Mouse (Mus musculus): ENCODE results near the gene Akt3. TPM values are rescaled to one million over a fixed set of nuclear protein-coding genes. Genes with fewer than 3 reads are reported as not detected.
A peak's percentile ranks its signal among the peaks of the same experiment; 100 is the strongest.

Akt3 gene
- total RNA-seq, 2 experiments from 2014 or later = 248 to 255 TPM

DNA sequence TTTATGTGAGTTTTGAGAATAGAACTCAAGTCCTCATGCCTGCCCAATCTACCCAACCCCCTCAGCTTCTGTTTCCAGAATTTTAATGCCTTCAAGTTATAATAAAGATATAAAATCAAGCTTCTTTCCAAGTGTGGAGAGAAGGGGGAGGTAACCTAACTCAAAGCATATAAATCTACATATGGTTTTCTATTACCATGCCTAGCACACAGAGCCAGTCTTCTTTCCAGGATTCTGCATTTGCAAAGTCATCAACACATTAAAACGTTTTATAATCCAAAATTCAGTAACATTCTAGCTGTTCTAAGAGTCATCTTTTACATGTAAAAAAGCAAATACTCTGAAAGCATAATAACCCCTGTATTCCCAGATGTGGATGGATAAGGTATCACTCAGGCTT lies 63.7 kb downstream of the Akt3 start:
- intact Hi-C loops (cut with DNase I) = loop anchor here (2.0 to 5.0 kb wide), 2 partner anchors 248 to 490 kb away; partner anchors contain the start of gene Zbtb18
- DNase-seq (ENCODE audit: low spot score in 2 of 2) = peak in 1 of 2 experiments; percentile 8

DNA sequence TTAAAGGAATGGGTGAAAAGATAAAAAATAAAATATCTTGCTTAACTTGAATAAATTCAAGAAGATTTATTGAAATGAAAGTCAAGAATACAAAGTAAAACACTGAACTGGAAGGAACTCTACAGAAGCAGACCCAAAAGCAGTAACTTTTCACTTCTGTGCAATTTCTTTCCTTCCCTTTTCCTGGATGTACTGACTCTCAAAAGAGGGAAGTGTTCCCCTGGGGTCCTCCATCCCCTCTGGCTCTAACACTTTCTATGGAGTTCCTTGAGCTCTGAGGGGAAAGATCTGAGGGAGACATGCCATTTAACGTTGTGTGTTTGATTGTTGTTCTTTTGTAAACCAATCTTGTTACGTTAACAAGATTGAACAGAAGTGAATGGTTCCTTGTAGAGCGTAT lies 66.4 kb downstream of the Akt3 start:
- no peak for DNase-seq (ENCODE audit: low spot score in 2 of 2)
- intact Hi-C loops (cut with DNase I) = loop anchor here (5.0 kb wide), 1 partner anchor 251 kb away; the partner anchor contains the start of gene Zbtb18

DNA sequence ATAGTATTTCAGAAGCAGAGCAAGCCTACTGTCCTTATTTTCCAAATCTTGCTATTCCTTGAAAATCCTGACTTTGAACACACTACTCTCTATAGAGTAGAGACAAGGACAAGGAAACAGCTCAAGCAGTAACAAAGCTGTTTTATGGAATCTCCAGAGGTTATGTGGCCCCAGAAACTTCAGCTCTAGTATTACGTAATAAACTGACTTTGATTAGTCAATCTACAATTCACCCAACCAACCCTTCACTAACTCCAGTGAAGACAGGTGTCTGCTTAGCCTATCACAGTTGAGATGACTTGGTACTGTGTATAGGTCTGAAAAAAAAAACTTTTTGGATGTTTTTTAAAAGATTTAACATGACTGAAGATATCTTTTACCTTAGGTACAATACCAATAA lies 67.6 kb downstream of the Akt3 start:
- no peak for DNase-seq (ENCODE audit: low spot score in 2 of 2)
- intact Hi-C loops (cut with DNase I) = loop anchor here (5.0 kb wide), 1 partner anchor 252 kb away; the partner anchor contains the start of gene Zbtb18

DNA sequence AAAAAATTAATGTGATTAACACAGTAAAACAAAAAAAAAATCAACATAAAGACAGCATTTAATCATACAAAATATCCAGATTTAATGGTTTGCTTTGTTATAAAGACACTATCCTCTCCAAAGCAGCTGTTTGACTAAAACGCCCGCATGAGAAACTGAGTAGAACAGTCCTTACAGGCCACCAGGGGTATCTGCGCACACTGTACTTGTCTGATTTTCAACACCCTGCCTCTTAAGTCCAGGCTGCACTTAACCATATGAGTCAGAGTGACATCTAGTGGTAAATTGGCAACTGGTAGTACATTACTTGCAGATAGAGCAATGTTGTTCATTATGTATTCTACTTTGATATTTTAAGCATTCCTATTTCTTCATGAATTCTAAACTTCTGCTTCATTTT lies 69.3 kb downstream of the Akt3 start:
- peak; percentile 24 to 62 for DNase-seq (ENCODE audit: low spot score in 2 of 2)
- intact Hi-C loops (cut with DNase I) = loop anchor here (5.0 kb wide), 1 partner anchor 311 kb away; no protein-coding TSS in a partner anchor

DNA sequence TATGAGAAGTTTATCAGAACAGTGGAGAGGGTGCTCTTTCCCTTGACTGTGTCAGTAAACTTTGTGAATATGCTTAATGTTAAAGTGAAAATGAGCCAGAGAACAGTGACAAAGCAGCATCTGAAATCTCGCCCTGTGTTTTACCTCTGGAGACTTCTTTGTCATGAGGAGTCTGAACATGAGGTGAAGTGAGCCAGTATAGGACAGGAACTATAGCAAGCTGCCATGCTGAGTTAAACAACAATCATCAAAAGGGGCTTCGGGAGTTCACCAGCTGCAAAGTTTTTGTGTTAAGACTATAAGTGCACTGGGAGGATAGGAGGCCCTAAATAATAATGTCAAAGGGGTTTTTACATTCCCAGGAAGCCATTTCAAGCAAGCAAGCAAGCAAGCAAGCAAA lies 71.3 kb downstream of the Akt3 start:
- DNase-seq (ENCODE audit: low spot score in 2 of 2) = no peak
- intact Hi-C loops (cut with DNase I) = loop anchor here (5.0 kb wide), 1 partner anchor 309 kb away; no protein-coding TSS in a partner anchor

DNA sequence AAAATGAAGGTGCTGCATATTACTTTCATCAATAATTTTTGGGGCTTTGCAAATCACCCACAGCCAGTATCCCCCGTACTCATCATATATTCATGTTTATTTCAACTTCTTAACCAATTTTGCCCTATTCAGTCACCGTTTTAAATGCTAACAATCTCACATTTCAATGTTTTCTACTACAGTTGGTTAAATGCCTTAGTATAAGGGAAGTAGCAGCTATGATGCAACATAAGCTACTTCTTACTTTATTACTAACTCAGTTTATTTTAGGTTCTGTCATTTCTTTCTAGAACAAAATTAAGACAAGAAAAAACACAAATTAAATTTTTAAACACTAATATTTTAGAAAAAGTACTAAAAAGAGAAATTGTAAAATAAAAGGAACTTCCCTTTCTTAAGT lies 78.4 kb downstream of the Akt3 start:
- DNase-seq (ENCODE audit: low spot score in 2 of 2) = no peak
- intact Hi-C loops (cut with DNase I) = no loop called here

DNA sequence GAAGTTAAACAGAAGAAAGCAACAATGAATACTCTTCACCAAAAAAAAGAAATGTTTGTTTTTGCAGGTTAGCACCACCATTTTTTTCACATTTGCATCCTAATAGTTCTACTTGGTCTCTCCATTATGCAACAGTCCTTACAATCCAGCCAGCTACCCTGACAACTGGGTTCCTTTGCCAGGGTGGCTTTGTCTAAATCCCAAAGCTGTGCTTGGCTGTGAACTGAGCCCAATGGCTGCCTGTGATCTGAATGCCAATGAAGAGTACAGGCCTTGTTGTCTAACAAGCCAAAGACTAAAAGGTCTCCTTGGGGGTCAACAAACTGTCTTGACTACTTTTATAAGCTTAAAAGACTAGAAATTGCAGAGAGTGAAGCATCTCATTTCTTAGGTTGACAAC lies 82.6 kb downstream of the Akt3 start:
- intact Hi-C loops (cut with DNase I) = no loop called here
- peak; percentile 55 to 81 for DNase-seq (ENCODE audit: low spot score in 2 of 2)

DNA sequence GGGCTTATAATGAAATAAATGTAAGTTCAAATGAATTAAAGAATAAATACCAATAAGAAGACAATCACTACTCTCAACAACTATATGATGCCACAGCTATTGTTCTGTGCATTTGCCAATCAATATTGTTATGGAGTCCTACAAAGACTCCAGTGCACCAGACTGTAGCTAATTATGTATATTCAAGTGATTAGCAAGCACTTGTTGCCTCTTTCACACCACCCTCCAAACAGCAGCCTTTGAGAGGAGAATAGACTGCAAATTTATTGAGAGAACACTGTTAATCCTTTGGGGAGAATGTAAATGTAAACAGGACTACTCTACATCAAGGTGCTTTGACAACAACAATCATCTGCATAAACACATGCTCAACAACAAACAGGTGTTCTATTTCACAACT lies 86.7 kb downstream of the Akt3 start:
- intact Hi-C loops (cut with DNase I) = no loop called here

DNA sequence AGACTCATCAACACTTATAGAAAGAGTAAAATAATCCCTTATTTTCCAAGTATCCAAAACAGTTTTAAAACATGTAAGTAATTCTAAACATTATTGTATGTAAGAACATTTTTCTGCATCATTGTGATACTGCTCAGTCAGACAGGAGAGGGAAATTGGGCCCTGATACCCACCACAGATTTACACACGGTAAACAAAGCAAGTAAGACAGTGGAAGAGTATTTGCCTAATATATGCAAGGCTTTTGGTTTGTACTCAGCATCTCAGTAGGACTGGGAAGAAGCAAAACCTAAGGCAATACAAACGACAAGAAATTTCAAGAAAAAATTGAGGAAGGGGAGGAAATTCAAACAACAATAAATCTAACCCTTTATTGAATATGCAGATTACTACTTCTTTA lies 92.2 kb downstream of the Akt3 start:
- intact Hi-C loops (cut with DNase I) = no loop called here
- DNase-seq (ENCODE audit: low spot score in 2 of 2) = no peak

More for the DNA sequence above, 86.7 kb downstream of the Akt3 start:
- DNase-seq (ENCODE audit: low spot score in 2 of 2) = no peak

DNA sequence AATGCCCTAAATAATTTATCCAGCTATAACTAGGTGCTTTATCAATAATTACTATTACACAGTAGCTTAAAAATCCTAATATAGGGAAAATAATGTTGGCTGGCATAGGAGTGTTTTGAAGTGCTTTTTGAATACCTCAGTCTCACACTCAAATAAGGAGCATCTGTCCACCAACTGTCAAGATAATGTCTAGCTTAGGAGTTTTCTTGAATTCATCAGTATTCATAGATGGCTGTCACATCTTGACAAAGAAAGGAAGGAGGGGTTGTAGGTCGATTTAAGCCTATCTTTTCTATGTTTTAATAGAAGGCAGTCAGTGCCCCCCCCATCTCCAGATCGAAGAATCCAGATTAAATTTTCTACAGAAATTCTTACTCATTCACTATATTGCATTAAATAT lies 92.7 kb downstream of the Akt3 start:
- intact Hi-C loops (cut with DNase I) = no loop called here
- no peak for DNase-seq (ENCODE audit: low spot score in 2 of 2)

DNA sequence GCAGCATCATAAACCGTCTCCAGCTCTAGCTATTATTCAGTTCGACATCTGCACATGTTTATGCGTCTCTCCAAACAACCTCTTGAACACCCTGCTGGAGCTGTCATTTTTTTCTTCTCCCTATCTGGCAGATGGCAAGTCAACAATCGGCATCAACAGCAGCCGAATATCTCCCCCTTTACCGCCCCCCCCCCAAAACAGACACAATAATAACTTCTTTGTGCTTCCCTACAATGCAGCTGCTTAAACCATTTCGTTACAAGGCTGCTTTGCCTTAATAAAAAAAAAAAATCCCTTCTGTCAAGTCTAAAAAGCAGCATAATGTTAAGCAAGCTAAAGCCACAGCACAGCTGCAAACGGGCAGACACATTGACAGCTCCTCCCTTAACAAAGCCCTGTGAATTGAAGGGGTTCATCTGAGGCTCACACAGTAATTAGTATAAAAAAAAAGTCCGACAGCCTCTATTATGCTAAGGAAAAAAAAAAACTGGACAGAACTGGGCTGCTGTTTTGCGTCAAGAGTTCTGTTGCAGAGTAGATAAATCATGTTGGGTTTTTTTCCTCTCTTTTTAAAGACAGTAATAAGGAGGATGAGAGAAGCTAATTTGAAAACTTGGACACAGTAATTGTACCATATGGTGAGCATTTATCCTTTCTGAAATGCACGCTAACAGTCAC lies 107.5 kb downstream of the Akt3 start:
- intact Hi-C loops (cut with DNase I) = no loop called here
- peak; percentile 24 to 38 for DNase-seq (ENCODE audit: low spot score in 2 of 2)

DNA sequence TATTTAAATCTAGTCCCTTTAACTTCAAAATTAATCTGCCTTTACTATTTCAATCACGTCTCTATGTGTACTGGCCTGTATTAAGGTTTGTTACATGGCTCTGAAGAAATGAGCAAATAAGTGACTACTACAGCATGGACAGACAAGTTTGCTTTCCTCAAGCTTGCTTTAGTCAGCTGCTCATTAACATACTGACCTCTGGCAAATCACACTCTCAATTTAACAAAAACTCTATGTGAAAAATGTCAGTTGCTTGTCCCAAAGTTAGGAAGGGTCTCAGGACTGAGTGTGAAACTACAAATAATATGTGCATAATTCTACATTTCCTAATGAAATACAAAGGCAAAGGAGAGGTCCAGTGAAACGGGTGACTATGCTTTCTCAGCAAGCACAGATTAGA lies 109.3 kb downstream of the Akt3 start:
- intact Hi-C loops (cut with DNase I) = no loop called here
- DNase-seq (ENCODE audit: low spot score in 2 of 2) = no peak

DNA sequence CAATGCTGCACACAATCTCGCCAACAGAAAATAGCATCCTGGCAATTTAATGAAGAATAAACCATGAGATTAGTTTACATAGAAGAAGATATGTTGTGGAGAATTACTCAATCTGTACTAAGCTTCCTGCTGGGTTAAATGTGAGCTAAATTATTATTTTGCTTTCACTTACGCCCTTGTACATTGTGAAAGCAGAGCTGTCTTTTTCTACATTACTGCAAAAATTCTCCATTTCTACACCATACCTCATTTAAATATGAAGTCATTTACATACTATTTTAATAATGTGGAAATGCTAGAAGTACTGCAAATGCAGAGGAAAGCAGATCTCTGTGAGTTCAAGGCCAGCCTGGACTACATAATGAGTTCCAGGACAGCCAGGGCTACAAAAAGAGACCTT lies 116.5 kb downstream of the Akt3 start:
- intact Hi-C loops (cut with DNase I) = no loop called here
- no peak for DNase-seq (ENCODE audit: low spot score in 2 of 2)

DNA sequence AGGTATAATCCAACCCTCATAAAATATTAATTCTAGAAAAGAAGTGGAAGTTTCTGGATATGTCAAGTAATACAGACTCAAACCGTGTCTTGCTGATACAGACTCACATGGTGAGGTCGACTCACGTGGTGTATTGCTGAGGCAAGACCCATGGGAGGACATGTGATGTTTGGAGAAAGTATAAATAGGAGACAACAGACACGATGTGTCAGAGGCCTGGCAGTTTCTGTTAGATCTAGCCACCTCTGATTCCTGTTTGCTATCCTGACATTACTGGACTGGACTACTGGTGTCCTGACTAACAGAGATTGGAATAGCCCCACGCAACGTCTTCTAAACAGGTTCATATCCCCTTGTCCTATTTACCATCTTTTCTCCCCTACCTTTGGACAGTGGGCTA lies 118.4 kb downstream of the Akt3 start:
- peak in 1 of 2 experiments; percentile 35 for DNase-seq (ENCODE audit: low spot score in 2 of 2)
- intact Hi-C loops (cut with DNase I) = no loop called here

DNA sequence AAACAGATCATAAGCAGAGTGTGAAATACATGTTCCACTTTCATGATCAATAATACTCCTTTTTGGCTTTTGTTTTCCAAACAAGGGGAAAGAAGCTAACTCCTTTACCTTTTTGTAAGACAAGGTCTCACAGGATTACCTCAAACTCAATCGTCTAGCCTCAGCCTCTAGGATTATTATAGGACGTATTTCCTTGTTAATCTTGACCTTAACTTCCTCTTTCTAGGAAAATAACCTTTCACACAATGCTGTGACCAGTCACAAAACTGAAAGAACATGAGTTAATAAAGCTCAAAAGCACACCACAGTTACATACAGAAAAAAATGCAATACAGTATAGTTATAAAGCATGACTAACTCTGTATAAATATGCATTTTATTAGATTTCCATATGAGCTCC lies 126.5 kb downstream of the Akt3 start:
- no peak for DNase-seq (ENCODE audit: low spot score in 2 of 2)
- intact Hi-C loops (cut with DNase I) = no loop called here

DNA sequence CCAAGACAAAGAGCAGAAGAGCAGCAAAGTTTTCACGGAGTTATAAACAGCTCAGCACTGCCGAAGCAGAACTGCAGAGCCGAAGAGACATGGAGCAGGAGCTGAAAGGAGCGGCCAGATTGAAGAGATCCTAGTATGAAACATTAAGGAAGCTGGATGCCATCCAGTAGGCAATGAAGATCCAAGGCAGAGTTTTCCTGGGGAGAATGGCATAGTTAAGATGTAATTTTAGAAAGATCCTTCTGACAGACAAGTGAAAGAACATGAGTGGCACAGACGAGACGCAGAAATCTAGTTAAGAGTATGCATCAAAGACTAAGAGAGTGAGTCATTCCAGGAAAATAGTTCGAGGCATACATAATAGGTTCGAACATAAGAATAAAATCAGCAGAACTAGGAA lies 131.3 kb downstream of the Akt3 start:
- intact Hi-C loops (cut with DNase I) = no loop called here
- peak; percentile 52 for DNase-seq (ENCODE audit: low spot score in 2 of 2)

DNA sequence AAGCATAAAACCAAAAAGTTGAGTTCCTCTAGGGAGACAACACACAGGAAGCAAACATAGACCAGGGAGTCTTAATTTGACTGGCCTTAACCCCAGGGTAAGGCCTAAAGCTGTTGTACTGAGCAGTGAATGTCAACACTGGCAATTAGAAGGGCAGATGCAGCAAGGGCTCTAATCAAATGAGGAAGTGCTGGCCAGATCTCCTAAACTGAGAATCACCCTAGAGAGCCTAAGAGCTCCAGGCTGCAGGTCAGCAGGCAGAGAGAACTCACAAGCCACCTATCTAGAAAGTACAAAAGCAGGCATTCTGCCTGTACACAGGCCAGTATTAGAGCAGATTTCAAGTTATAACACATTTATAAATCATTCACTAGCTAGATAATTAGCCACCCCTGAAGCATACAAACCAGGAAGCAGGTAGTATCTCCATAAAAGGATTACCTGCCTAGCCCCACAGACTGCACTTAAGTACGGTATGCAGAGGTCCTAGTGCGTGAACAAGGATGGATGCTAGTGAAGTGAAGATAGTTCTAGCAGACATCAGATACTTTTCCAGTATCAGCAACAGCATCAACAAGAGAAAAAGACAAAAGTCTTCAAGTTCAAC lies 147.2 kb downstream of the Akt3 start:
- no peak for DNase-seq (ENCODE audit: low spot score in 2 of 2)
- intact Hi-C loops (cut with DNase I) = no loop called here

DNA sequence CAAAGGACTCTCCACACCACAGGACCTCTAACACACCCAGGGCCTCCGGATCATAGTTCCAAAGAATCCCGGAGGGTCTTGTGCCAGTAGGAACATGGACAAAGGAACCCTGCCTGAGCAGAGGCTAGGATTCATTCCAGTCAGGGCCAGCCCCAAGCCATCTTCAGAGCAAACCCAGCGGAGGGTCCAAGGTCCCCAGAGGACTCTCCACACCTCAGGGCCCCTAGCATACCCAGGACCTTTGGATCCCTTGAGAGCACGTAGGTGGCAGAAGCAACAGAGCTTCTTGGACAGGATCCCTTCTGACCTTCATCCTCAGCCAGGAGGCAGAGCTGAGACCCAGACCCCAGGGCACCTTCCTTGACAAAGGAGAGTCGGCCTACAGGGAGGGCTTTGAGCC lies 167.5 kb downstream of the Akt3 start:
- intact Hi-C loops (cut with DNase I) = no loop called here
- no peak for DNase-seq (ENCODE audit: low spot score in 2 of 2)

DNA sequence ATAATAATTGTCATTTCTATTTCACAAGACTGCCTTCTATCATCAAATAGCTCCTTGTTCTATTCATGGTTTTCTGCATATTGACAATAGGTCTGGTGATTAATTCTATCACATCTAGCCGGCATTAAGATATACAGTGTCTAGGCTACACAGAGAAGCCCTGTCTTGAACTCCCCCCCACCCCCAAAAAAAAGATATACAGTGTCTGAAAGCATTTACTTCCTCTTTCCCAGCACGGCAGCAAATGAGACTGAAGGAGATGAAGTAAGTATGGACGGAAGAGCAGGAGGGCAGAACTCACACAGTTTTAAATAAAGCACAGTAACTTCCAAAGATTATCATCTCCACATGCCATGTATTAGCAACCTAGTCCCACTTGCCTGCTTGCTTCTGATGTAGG lies 168.5 kb downstream of the Akt3 start:
- no peak for DNase-seq (ENCODE audit: low spot score in 2 of 2)
- intact Hi-C loops (cut with DNase I) = no loop called here

DNA sequence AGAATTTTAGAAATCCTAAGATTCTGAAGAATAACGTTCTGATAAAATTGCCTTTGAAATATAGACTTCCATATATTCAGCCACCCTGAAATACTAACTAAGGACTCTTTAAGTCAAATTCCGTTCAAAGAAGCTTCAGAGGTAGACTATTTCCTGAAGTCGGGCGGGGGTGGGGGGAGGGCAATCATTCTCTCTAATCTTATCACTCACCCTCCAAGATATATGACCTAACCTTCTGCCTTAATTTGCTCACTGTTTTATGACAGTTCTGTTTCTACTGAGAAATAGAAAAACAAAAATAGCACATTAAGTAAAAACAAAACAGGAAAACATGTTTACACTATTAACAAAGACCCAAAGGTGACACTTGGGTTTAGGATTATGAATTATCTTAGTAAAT lies 169.0 kb downstream of the Akt3 start:
- intact Hi-C loops (cut with DNase I) = no loop called here
- DNase-seq (ENCODE audit: low spot score in 2 of 2) = no peak

DNA sequence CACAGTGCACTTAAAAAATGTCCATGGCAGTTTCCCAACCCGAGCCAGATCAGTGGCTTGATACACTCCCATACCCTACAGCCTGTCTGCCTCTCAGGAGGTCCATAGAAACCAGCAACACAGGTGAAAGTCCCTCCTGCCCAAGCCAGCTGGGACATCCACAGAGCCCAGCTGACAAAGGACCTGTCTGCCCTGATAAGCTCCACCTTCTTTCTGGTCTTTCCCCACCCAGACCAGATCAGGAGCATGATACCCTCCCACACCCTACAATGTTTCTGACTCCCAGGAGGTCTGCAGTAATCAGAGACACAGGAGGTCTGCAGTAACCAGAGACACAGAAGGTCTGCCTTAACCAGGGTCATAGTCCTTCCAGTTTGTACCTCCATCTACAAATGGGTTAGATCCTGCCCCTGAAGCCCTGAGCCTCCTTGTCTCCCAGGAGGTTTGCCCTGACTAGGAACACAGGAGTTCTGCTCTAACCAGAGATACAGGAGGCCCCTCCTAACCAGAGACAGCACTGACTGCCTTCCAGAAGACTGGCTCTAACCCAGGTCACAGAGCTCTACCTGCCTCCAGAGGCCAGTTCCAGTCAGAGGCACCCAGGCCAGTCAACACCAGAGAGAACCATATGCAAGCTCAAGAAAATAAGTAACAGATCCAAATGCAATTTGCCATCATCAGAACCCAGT lies 175.9 kb downstream of the Akt3 start:
- intact Hi-C loops (cut with DNase I) = no loop called here
- DNase-seq (ENCODE audit: low spot score in 2 of 2) = no peak
